Mouse (Mus musculus) embryo, embryonic 9.5 days (tissue): Measurements from ENCODE around the gene Zfp827.

Source experiments
- DNase-seq: peaks from one replicate; pipeline ENCODE4 v3.0.0-alpha.2; 2017; ENCODE audit errors: extremely low spot score

The Zfp827 gene

DNA sequence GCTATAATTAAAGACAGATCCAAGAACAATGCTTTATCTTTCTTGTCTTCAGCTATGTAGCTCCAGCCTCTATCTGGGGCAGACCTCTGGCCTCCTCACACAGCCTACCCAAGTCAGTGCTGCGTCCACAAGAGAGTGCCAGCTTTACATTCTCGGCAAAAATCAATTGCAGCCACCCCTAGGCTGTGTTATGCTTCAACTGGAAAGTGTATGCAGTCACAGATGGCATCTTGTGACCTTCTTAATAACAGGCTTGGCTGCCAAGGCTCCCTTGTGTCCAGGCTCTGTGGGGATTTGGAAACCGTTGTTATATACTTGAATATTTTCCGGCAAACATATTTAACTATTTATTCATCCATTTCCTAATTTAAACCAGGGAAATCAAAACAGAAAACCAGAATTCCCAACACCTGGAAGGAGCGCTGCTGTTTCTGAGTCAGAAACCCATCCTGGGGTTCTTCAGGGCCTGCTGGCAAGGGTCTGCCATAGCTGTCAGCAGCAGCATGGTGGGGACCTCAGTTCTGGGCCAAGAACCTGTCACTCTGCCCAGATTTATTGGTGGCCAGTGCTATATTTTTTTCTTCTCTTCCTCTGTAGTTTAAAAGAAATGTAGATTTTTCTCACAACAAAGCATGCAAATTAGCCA lies 194.0 kb downstream of the Zfp827 start:
- no peak for DNase-seq

DNA sequence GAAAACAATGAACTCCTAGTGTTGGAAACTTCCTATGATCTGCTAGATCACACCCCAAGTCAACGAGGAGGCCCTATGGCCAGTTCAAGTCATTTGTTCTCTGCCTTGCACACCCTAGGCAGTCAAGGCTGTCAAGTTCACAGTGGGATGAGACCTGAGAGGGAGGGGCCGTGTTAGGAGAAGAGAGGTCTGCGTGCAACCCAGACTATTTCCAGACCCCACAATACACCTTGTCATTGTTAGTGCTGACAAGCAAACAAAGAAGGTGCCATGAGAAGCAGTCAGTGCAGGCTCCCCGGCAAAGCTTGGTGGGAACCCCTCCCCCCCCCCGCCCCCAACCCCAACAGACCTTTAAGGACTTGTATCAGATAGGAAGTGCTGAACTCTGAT lies 194.5 kb downstream of the Zfp827 start:
- no peak for DNase-seq

DNA sequence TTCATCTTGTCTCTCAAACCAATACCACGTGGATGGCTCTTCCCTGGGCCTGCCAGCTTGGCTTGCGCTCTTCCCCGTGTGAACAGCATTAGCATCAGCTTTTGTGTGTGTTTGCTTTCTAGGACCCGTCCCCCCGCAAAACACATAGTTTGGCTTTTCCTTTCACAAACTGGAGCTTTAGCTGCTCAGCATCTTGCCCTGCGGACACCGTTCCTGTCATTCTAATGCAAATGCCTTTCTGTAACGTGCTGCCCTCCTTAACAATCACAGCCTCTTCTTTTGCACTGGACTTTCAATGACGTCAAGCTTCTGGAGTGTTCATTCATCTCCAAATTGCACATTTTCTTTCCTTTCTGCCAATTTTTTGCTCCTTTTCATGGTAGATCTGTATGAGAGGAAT lies 196.1 kb downstream of the Zfp827 start:
- no peak for DNase-seq

DNA sequence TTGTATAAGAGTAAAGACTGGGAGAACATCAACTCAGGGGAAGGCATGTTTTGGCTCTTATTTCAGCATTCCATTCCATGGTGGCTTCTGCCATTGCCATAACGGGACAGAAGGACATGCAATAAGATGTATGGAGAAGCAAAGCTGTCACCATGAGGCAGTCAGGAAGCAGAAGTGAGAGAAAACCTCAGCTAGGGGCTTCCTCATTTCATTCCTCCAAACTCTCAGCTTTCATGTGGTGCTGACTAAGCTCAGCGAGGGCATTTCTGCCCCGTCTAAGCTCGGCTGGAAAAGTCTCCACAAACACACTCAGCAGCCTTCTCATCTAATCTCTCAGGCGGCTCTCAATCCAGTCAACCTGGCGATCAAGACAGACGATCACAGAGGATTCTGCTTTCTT lies 197.3 kb downstream of the Zfp827 start:
- no peak for DNase-seq

DNA sequence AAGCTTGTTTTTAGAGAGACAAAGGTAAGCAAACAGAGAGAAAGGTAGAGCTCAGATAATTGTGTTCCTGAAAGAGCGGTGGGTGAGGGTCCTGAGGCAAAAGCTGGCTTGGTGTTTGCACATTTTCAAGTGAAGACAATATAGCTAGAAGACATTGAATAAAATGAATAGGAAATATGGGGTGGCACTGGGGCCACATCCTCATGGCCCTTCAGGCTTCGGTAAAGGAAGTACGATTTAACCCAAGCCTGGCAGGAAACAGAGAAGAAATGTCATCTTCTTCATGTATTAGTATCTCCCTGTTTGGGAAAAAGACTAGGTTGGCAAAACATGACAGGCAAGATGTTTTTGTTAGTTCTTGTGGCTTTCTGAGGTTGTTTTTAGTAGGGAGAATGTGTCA lies 197.8 kb downstream of the Zfp827 start:
- DNase-seq, result no peak

DNA sequence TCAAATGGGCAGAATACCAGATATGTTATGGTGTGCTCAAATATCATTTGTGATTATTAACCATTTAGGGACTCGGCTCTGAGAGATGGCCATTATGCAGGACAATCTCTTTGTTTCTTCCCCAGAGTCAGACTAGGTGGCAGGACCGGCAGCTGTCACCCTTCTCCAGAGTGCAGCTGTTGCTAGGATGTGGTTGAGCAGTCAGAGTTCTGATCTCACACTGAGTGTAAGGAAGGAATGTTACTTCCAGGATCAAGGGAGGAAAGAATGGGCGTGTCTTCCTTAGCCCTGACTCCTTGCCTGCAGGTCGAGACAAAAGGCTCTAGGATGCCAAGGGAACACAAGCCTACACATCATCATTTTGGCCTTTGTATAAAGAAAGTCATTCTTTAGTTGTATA lies 199.0 kb downstream of the Zfp827 start:
- no peak for DNase-seq

DNA sequence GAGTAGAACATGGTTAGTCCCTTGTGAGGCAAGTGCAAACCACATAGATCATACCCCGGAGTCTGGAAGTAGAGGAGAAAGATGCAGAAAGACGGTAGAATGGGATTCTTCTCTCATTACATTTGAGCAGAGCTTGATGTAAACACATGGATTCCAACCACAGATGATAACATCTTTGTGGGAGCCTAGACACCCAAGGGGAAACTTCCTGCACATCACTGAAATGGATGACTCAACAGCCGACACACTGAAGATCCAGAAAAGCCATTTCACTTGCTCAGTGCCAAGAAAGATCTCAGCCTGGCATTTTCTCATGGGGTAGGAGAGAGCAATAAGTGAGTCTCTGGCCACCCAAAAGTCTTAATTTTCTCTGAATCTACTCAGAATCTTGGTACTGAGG lies 199.7 kb downstream of the Zfp827 start:
- DNase-seq, result no peak

DNA sequence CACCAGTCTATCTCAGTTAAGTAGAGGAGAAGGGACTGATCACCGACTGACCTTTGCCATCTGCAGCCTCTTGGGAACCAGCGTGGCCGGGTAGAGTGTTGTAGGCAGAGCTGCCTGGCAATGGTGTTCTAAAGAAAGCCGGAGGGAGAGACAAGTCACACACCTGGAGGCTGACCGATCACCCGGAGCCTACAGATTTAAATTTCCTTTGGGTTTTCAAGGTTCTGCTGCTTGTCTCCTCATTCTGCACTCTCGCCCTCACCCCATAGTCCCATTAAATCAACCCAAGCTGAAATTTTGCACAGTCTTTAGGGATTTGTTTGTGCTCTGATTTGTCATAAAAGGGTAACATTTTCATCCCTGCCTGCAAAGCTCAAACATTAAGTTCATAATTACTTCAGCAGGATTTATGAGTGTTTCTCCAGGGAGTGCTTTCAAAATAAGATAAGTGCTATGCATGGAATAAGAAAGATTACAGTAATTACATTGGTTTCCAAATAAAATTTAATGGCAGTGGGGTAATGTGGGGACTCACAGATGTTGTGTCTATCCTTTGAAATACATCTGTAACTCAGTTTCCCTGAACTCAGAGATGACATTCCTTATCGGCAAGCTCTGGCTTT lies 201.1 kb downstream of the Zfp827 start:
- DNase-seq, result no peak

DNA sequence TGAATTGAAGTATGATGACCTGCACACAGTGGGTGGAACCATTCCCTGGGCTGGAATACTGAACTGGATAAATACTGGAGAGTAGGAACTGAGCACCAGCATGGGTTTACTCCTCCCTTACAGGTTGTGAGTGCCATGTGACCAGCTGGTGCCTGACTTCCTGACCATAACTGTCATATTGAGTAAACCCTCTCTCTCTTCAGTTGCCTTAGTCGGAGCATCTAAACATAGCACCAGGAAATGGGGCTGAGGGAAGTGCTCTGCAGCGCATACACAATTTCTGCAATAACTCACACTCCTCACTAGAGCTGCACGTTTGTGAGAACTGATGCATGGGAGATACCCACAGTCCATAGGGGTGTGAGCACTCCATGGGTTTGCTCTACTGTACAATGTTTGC lies 211.1 kb downstream of the Zfp827 start:
- no peak for DNase-seq

DNA sequence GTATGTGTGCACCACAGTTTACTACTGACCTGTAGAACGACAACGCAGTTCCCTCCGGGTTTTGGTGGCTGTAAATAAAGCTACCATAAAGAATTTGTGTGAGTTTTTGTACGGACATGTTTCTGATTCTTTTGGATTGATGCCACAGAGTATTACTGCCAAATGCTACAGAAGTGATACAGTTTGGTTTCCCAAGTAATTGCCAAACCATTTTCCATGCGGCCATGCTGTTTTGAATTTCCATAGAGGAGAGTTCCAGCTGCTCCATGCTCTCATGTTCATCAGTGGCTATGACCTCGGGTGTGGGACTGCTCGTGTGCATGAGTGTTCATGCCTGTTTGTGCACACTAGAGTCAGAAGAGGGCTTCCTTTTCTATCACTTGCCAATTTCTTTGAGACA lies 211.8 kb downstream of the Zfp827 start:
- DNase-seq, result no peak
